Mouse (Mus musculus) MEL (cell line): ENCODE results near the gene Slc23a3.

ENCODE experiments used
- CTCF ChIP-seq, 3 experiments: IDR thresholded peaks in 2 of 3; conservative IDR thresholded peaks in 1 of 3; 2 replicates each; pipeline ENCODE4 v1.5.1; 2011 to 2012; ENCODE audit warnings: low read length in 3 of 3, low read depth in 2 of 3, mild to moderate bottlenecking in 2 of 3, improper control_type of control experiment in 1 of 3, inconsistent platforms in 1 of 3, mixed read lengths in 1 of 3, moderate library complexity in 1 of 3; ENCODE audit not compliant: control insufficient read depth in 1 of 3, insufficient read depth in 1 of 3, poor library complexity in 1 of 3, severe bottlenecking in 1 of 3
- E2F4 ChIP-seq: IDR thresholded peaks from 2 replicates; pipeline ENCODE4 v1.6.1; 2011; ENCODE audit warnings: low read depth, low read length, improper control_type of control experiment, borderline replicate concordance
- EP300 ChIP-seq, 2 experiments: IDR thresholded peaks; 2 replicates each; pipeline ENCODE4 v1.6.1; 2011; ENCODE audit warnings: improper control_type of control experiment in 2 of 2, low read length in 2 of 2, low read depth in 1 of 2, mild to moderate bottlenecking in 1 of 2
- MXI1 ChIP-seq: IDR thresholded peaks from 2 replicates; pipeline ENCODE4 v1.6.1; 2011; ENCODE audit warnings: mild to moderate bottlenecking, low read depth, low read length, improper control_type of control experiment
- MYB ChIP-seq: IDR thresholded peaks from 2 replicates; pipeline ENCODE4 v1.6.1; 2011; ENCODE audit warnings: mild to moderate bottlenecking, low read depth, low read length, improper control_type of control experiment
- POLR2A ChIP-seq, 2 experiments: IDR thresholded peaks; 2 replicates each; pipeline ENCODE4 v1.6.1; 2011 to 2012; ENCODE audit warnings: low read length in 2 of 2, mild to moderate bottlenecking in 2 of 2, control low read depth in 1 of 2, improper control_type of control experiment in 1 of 2, low read depth in 1 of 2, moderate library complexity in 1 of 2; ENCODE audit not compliant: control insufficient read depth in 1 of 2, insufficient read depth in 1 of 2, poor library complexity in 1 of 2
- POLR2AphosphoS2 ChIP-seq: IDR thresholded peaks from 2 replicates; pipeline ENCODE4 v1.6.1; 2011; ENCODE audit warnings: low read length, improper control_type of control experiment
- TAL1 ChIP-seq: IDR thresholded peaks from 2 replicates; pipeline ENCODE4 v1.6.1; 2012; ENCODE audit warnings: mild to moderate bottlenecking, inconsistent platforms, low read length, moderate library complexity, mixed read lengths

GRCm38 (mm10) chr1:75145589-75145988 lies 11.9 kb upstream of the Slc23a3 start:
- TF ChIP-seq MXI1 (no peak), MYB (no peak), TAL1 (no peak), CTCF (IDR thresholded peaks at IDR 0.05 in 2 of 3, conservative IDR thresholded peaks at IDR 0.05 in 1 of 3; ENCODE audit: control insufficient read depth in 1 of 3, insufficient read depth in 1 of 3, low read depth in 2 of 3, low read length in 3 of 3, poor library complexity in 1 of 3, severe bottlenecking in 1 of 3) (no peak), POLR2AphosphoS2 (no peak), E2F4 (no peak), POLR2A (IDR thresholded peaks at IDR 0.05; ENCODE audit: control insufficient read depth in 1 of 2, insufficient read depth in 1 of 2, low read depth in 1 of 2, low read length in 2 of 2, poor library complexity in 1 of 2) (no peak), EP300 (IDR thresholded peaks at IDR 0.05; ENCODE audit: low read depth in 1 of 2, low read length in 2 of 2) (peak in 1 of 2 experiments; percentile 21; a peak in 1 of 4 replicates)
